Mouse (Mus musculus): ENCODE results near the gene Olfr401. TPM values are rescaled to one million over a fixed set of nuclear protein-coding genes. Genes with fewer than 3 reads are reported as not detected.
"Not testable (repeated sequence)": the region's sequence is repeated elsewhere in the genome, so short reads cannot be mapped to it uniquely, and the experiment has no call there.

Olfr401 gene
- total RNA-seq (2021) = not detected
- long read RNA-seq, experiment 1 = 0 reads
- long read RNA-seq, experiment 2 = 0 reads

- intact Hi-C loops (cut with DNase I) = no loop called here
- DNase-seq = no peak
Observed at GRCm38 (mm10) chr11:74113412-74113811, at the start of gene Olfr401. Olfr401 (plus strand) TSS chr11:74113712.

- intact Hi-C loops (cut with DNase I) = no loop called here
Observed at GRCm38 (mm10) chr11:74069655-74070054, 43.9 kb upstream of the Olfr401 start, which contains the start of gene Zfp616. Zfp616 (plus strand) TSS chr11:74069955.

GRCm38 (mm10) chr11:74100724-74101123 lies 12.8 kb upstream of the Olfr401 start:
- intact Hi-C loops (cut with DNase I) = no loop called here
- DNase-seq = no peak

More at GRCm38 (mm10) chr11:74069655-74070054, 43.9 kb upstream of the Olfr401 start, which contains the start of gene Zfp616:
- no peak for DNase-seq

GRCm38 (mm10) chr11:74101507-74101906 lies 12.0 kb upstream of the Olfr401 start:
- intact Hi-C loops (cut with DNase I) = no loop called here
- DNase-seq = no peak

- DNase-seq = no peak
- intact Hi-C loops (cut with DNase I) = no loop called here
Observed at GRCm38 (mm10) chr11:74105066-74105465, 8.4 kb upstream of the Olfr401 start.

- DNase-seq; intact Hi-C loops (cut with DNase I): not testable (repeated sequence)
Observed at GRCm38 (mm10) chr11:74140001-74140400, 26.5 kb downstream of the Olfr401 start.

GRCm38 (mm10) chr11:74145866-74146265 lies 32.4 kb downstream of the Olfr401 start:
- no peak for DNase-seq
- intact Hi-C loops (cut with DNase I) = no loop called here

- no peak for DNase-seq
- intact Hi-C loops (cut with DNase I) = no loop called here
Observed at GRCm38 (mm10) chr11:74153229-74153628, 39.7 kb downstream of the Olfr401 start, which contains the start of gene Olfr402. Olfr402 (plus strand) TSS chr11:74153529.

GRCm38 (mm10) chr11:74168771-74169170 lies 55.3 kb downstream of the Olfr401 start:
- intact Hi-C loops (cut with DNase I) = no loop called here
- DNase-seq = no peak

Other genes with a start within 250 kb of the Olfr401 start
- not detected for gene Olfr394, start 222.9 kb upstream of the Olfr401 start, total RNA-seq (2021)
- gene Olfr395, start 204.4 kb upstream of the Olfr401 start, total RNA-seq (2021) = not detected
- gene Olfr23, start 177.0 kb upstream of the Olfr401 start, total RNA-seq (2021) = not detected
- gene Olfr397, start 152.9 kb upstream of the Olfr401 start, total RNA-seq (2021) = not detected
- gene Olfr398, start 123.3 kb upstream of the Olfr401 start, total RNA-seq (2021) = not detected
- gene Olfr139, start 57.2 kb upstream of the Olfr401 start, total RNA-seq (2021) = not detected
- not detected for gene Olfr399, start 57.1 kb upstream of the Olfr401 start, total RNA-seq (2021)
- gene Zfp616, start 43.8 kb upstream of the Olfr401 start, total RNA-seq (2021) = not detected
- gene Olfr402, start 39.8 kb downstream of the Olfr401 start, total RNA-seq (2021) = not detected
- not detected for gene Olfr403, start 72.5 kb downstream of the Olfr401 start, total RNA-seq (2021)
- gene Olfr43, start 97.7 kb downstream of the Olfr401 start, total RNA-seq (2021) = not detected
- not detected for gene Olfr406, start 146.1 kb downstream of the Olfr401 start, total RNA-seq (2021)
- gene Olfr59, start 170.0 kb downstream of the Olfr401 start, total RNA-seq (2021) = not detected
- not detected for gene Olfr410, start 224.3 kb downstream of the Olfr401 start, total RNA-seq (2021)
- gene Olfr411, start 238.9 kb downstream of the Olfr401 start, total RNA-seq (2021) = not detected
- gene Olfr412, start 248.4 kb downstream of the Olfr401 start, total RNA-seq (2021) = not detected